Mouse (Mus musculus) megakaryocyte, adult 5-6 weeks (primary cell): Measurements from ENCODE around the gene Trappc3l. TPM values are rescaled to one million over a fixed set of nuclear protein-coding genes. Genes with fewer than 3 reads are reported as not detected.
"Not testable (repeated sequence)": the region's sequence is repeated elsewhere in the genome, so short reads cannot be mapped to it uniquely, and the experiment has no call there.

Source experiments
- ATAC-seq: 2 replicates; pipeline ENCODE4 v1.8.0; 2016; ENCODE audit warnings: mild to moderate bottlenecking, inconsistent platforms; ENCODE audit not compliant: poor library complexity, severe bottlenecking
- total RNA-seq, 2 experiments: library from RNA; stranded (forward) in 1 of 2; stranded (reverse) in 1 of 2; fragments of 153-499, 151-499 nt in 1 of 2; fragments of 221-1000, 200-1000 nt in 1 of 2; gene quantifications; 2 replicates each; pipeline versions ENCODE4 v1.2.3 to v1.2.4; 2015 to 2017

Trappc3l gene
- total RNA-seq (2015) (not detected in 2 replicates), total RNA-seq (2017) (not detected in 2 replicates)

DNA sequence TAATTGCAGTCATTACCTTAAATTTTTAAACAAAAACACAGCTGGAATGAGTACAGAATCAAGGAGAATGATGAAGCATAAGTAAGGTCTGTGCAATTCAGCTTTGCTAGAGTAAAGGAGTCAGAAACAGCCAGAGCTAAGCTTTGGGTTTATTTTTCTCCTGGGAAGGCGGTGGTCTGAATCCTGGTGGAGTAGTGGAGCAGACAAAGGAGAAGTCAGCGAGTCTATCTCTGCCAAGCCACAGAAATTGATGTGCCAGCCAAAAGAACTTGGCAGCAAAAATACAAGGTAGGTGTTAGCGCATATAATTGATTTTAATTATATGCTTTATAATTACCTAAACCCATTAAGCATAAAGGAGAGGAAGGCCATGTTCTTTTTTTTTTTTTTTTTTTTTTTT lies at the start of gene Trappc3l:
Gene Trappc3l (plus strand): TSS at position 197 of the 400 bp plus-strand sequence.
- no peak for ATAC-seq

DNA sequence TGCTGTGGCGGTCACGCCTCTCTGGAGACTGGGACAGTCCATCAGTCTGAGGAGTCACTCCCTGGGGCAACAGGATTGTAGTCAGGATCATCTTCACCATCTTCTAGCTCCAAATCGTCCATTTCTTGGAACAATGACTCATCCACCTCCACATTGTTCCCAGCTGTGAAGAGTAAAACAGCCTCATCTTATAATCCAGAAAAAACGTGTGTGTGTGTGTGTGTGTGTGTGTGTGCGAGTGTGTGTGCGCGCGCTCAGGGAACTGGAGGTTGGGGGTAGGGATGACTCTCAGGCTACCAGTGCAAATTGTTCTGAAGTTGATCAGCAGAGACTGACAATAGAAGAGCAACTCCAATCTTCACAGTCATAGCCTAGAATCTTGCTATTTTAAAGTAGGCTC lies 40.7 kb upstream of the Trappc3l start:
- not testable (repeated sequence) for ATAC-seq

DNA sequence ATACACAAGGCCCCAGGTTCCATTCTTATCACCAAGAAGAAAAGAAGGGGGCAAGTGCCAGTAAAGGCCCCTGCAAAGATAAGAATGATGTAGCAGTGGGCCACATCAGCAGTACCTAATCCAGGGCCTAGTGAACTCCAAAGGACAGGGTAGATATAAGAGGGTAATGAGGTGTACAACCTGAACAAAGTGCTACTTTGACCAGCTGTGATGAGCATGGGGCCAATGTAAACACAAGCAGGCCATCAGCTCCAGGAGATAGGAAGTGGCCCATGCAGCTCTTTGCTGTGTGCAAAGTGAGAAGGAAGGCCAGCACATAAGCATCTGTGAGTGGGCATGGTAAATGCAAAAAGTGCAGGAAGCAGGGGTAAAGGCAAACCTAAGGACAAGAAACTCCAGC lies 39.0 kb upstream of the Trappc3l start:
- no peak for ATAC-seq

DNA sequence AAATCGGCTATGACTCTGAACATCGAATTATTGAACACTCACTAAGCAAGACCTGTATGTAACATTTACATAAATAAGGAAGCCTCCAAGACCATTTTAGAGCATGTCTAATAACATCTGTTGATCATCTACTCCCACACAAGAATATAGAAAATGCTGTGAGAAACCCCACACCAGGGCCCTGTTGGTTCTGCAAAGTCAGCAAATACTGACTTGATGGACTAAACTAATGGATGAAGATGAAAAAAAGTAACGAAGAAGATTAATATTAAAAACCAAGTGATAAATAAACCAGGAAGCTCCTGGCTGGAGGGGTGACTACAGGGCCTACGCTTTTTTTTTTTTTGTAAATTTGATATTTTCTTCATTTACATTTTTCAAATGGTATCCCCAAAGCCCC lies 24.8 kb upstream of the Trappc3l start:
- no peak for ATAC-seq

DNA sequence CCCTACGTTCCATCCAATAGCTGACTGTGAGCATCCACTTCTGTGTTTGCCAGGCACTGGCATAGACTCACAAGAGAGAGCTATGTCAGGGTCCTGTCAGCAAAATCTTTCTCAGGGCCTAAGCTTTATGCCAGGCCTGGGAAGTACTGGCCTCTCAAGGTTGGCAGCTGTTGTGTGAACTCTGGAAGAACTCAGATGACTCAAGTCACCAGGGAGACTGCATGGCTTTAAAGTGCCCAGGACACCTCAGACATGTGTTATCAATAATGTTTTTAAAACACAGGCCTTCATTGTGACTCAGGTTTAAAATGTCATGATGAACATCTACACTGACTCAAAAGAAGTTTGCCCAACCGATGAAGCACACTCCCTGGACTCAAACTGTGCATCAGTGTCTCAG lies 24.2 kb upstream of the Trappc3l start:
- no peak for ATAC-seq

DNA sequence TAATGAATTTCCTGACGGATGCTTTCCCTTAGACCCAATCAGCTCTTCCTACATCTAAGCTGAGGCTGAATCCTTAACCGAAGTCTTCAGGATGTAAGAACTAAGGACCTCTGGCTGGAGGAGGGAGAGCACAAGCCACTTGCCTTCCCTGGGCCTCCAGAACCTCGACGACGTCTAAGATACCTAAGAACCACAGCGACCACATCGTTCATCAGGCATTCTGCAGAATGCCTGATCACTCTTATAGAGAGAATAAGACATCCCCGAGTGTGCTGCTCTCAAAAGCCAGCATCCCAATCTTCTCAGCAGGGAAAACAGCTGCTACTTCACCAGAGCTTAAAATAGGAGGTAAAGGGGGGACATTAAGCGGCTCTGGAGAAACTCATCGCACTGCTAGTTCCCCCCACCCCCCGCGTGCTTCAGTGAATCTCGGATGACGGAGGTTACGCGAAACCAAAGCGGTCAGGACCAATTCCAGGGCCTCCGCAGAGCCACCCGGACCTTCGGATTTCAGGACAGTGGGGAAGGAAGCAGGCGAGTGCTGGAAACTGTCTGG lies 18.6 kb upstream of the Trappc3l start:
- ATAC-seq, result peak; percentile 11; the same call in 1 of the 2 replicates

DNA sequence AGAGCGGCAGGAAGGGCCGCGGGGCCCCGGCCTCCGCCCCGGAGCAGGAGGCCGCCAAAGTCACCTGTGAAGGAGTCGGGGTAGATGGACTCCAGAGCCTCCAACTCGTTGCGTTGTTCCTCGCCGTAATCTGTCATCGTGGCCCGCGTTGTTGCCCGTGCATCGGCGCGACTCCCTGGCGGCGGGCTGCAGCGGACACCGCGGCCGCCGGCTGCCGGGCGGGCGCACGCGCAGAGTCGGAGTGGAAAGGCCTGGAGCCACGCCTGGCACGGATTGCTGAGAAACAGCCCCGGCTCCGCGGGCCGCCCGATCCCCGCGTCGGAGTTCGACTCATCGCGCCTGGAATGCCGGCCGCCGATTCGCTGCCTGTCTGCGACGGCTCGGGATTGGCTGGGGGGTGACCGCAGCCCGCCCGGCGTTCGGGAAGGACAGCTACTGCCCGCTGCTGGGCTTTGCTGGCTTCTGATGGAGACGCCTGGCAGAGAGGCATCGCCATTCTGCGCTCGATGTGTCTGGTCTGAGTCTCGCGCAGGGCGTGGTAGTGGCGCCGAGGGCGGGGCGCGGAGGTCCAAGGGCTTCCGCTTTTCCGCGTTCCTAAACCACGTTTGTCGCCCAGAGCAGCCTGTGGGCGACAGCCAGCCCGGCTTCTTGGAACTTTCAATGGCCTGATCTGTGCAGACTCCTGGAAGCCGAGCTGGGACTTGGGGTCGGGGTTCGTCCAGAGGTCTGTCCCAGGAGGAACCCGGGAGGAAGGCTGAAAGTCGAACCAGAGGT lies 17.9 kb upstream of the Trappc3l start, which contains the start of gene Rwdd1:
Gene Rwdd1 (minus strand): TSS at position 323 of the 774 bp plus-strand sequence.
- peak; percentile 93 for ATAC-seq

DNA sequence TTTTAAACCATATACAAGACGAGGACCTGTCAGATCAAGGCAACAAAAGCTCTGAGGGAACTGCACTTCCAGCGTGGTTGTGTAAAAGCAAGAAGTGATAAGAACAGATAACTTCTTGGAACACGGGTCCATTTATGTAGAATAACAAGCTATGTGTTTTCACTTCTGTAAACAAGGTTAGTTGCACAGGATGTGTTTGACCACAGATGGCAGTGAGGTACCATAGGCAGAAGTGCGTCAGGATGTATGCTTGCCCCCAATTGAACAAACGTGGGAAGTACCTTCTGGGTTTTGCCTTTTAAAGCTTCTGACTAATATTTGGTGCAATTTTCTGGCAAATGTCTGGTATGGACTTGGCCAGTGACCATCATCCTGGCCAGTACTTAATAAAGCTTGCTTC lies 7.1 kb upstream of the Trappc3l start:
- peak; percentile 69 for ATAC-seq

DNA sequence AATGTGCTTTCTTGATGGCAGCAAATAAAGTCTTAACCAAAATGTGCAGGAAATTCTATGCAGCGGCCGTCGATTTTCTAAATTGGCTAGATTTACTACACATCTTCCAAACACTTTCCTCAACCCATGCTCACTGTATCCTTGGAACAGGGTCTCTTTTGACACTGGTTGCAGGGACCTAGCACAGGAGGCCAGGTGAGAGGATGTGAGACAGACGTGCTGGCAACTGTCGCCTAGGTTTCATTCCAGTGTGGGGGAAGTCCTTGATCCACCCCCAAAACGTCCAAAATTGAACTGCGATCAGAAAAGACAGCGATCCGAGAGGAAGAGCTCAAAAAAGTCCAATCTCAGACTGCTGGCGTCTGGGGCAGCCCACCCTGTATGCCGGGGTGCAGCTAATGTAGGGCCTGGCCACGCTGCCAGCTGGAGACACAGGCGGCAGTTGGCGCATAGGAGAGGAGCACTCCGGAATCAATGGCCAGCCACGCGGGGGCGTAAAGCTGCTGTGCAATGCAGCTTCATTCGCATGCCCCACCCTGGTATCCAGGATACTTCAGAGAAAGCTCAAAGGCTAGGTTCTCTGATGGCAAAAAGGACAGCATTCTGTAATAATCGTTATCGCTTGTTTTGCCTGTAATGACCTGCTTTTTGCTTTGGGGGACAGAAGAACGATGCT lies 3.6 kb upstream of the Trappc3l start:
- peak; percentile 82 for ATAC-seq

DNA sequence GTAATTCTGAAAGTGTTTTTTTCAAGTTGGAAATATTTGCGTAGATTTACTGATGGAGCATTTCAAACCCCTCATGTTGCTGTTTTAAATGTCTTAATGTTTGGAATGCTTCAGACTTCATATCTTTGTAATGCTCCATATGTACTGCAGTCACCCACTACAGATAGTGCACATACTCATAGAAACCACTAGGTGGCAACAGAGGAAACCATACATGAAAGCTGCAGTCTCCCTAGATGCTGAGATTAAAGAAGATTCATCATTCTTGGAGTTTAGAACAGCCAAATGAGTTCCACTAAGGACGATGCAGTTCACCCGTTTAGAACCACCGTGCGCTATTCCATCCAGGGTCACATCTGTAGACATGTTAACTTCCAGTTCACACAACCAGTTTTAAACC lies 810 bp upstream of the Trappc3l start:
- peak; percentile 86 for ATAC-seq

DNA sequence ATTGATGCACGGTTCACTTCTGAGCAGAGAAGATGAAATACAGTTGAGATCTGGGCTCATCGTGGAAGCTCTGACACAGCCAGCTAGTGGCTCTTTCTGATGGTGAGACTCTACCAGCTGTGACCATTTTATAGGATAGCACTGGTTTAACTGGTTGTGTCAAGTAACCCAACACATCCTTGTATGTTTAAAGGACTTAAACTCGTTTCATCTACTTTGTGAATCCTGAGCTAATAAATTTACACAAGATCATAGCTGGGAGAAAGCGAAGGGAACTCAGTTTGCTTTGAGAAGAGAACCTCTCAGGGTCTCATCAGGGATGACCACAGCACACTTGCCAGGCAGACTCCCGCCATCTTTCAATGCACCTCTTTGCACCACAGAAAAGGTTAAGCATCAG lies 6.8 kb downstream of the Trappc3l start, which contains the start of gene Calhm4:
Gene Calhm4 (minus strand): TSS at position 101 of the 400 bp plus-strand sequence.
- ATAC-seq, result no peak

DNA sequence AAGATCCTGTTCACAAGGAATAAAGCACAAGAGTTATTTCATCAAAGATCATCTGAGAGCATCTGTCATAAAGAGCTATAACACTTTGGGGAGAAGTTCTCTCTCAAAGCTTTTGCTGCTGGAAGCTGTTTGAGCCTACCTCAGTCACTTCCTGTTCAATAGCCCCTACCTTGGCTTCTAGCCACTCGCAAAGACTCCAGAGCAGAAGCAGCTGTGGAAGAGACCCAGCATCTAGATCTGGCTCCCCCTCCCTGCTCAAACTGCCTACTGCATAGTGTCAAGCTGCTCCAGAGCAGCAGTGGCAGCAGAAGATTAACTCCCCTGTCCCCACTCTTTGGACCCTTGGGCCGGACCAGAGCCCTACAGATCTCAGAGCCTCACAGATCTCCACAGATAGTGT lies 16.6 kb downstream of the Trappc3l start:
- ATAC-seq, result no peak

DNA sequence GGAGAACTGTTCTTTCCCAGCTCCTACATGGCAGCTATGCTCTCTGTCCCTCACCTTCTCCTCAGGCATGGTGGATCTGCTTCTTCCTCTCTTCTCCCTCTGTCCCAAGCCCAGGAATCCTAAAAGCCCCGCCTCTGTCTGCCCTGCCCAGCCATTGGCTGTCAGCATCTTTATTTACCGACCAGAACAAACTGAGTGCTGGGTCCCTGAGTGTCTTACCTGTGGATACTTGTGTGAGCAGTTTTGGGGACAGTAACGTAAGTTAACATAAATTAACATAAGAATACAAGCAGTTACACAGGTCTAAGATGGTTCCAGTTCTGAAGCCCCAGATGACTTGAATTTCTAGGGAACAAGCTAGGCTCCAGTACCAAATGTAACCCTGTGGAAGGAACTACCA lies 29.2 kb downstream of the Trappc3l start:
- no peak for ATAC-seq

DNA sequence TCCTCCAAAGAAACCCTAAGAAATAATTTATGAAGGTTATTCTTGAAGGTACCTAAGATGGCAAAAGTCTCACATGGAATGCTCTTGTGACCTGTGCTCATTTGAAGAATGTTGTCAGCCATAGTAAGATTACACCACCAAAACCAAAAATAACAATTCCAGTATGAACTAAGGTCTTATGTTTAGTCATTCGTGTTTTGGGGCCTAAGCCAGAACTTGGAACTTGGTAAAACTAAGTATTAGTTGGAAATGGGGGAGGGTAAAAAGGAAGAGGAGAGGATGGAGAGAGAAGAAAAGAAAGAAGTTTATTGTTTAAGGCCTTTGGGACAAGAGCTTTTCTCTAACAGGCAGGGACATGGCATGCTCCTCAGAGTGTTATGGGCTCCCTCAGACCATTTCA lies 32.2 kb downstream of the Trappc3l start:
- no peak for ATAC-seq

DNA sequence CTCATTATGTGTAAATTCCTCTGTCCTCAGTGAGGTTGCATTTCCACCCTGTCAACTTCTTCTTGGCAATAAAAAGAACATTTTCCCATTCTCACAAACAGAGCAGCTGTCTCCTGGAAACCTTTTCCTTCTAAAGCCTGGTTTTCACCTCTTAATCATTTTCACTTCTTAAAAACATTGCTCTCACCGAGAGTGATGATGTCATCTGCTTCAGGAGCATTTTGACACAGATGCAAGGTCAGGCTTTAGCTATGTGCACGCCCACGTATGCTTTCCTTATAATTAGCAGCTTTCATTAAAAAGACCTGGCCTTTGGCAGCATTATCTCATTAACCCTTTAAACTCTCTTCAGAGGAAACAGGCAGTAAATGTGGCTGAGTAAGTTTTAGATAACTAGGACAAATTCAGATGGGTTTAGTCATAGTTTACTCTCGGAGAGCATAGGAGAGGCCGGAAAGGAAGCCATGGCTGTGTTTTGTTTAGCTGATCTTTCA lies 33.6 kb downstream of the Trappc3l start:
- no peak for ATAC-seq

DNA sequence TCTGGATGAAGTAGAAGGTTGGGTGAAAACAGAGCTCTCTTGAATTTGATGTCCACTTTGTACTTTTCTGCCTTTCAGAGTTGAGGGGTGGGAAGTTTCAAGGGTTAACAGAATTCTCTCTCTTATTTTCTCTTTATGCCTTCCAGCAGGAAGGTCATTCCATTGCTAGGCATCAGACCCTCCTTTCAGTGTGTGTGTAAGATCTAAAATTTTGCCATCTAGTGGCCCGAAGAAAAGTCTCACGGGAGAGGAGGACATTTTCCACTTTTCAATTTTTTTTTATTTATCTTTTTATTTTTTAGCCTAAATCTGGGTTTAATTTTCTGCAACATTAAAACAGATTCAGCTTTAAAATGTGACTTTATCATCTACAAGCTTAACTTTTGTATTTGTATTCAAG lies 34.3 kb downstream of the Trappc3l start:
- ATAC-seq, result no peak

DNA sequence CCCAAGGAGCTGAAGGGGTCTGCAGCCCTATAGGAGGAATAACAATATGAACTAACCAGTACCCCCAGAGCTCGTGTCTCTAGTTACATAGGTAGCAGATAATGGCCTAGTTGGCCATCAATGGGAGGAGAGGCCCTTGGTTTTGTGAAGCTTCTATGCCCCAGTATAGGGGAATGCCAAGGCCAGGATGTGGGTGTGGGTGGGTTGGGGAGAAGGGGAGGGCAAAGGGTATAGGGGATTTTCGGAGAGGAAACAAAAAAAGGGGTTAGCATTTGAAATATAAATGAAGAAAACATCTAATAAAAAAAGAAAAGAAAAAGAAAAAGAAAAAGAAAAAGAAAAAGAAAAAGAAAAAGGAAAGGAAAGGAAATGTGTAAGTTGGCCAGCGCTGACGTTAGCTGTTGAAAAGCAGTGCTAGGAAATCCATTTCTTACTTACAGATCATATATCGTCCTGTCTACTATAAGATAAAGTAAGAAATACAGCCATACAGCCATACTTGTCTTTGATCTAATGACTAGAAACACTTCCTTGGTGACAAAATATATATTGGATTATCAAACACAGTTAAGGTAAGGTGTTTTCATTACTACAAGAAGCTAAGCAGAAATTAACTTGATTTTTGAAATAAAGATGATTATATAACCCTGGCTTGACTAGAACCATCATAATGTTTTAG lies 37.3 kb downstream of the Trappc3l start:
- no peak for ATAC-seq

DNA sequence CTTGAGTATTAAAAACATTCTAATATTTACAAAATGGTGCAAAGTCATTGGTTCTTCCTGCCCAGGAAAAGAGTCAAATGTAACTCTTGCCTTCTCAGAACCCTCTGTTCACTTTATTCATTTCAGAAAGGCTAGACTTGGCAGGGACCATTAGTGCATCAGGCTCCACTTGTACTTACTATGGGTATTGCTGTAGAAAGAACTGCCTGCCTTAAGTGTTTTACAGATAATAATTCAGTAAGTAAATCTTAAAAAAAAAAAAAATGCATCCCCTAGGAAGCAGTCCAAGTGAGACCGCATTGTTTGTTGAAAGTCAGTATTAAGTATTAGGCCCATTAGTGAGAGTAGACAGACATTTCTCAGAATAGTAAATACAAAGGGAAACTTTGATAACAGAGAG lies 49.1 kb downstream of the Trappc3l start:
- ATAC-seq, result no peak

DNA sequence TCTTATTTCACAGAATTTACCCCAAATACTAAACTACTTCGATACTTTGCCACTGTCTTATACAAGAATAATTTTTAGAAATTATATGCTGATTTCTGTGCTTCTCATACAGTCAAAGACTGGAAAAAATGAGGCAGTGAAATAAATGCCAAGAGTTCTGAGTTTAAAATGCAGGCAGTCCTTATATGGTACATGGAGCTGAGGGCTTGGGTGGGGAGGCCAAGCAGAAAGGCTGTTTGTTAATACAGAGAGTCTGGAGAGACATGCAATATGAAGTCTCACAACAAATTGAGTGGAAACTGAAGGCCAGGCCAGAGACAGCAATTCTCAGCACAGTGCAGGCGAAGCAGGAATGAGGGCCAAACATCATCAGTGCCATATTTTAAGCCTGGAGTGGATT lies 51.1 kb downstream of the Trappc3l start:
- ATAC-seq, result no peak

DNA sequence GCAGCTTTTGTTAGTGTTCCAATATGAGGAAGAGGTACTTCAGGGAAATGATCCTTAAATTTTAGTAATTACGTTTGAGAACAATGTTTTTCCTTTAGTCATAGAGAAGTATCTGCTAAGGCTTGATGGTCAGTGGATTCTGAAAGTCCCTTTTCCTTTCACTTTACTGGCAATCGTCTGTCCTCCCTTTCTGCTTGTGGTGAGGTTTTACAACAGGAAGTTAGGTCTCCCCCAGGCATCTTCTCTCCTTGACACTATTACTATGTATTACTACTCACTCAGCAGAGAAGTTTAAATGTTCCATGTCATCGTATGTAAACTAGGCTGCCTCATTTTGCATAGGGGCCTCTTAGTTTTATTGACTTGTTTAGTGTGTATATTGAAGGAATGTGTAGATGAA lies 52.1 kb downstream of the Trappc3l start:
- ATAC-seq, result no peak

DNA sequence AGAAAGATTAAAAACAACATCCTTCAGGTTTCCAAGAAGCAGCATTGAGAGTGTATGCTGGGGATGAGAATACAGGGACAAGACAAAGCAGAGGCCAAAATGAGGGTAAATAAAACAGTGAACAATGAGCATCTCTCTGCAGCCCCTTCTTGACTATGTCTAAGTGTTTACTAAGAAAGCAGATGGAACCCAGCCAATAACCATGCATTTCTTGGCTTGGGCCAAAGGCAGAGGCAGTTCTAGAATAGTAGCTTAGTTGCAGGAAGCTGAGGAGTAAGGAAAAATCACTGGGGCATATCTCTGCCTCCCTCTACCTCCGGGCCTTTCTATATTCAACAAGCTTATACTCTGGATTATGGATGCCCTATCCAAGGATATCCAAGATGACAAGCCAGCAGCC lies 53.1 kb downstream of the Trappc3l start:
- ATAC-seq, result no peak
